Mouse (Mus musculus) retina, adult 2 months (tissue): ENCODE measurements around the gene Nrap.

ENCODE experiments used
- DNase-seq: peaks from one replicate; pipeline ENCODE4 v3.0.0-alpha.2; 2012; ENCODE audit warnings: low read depth, low spot score

Gene Nrap

DNA sequence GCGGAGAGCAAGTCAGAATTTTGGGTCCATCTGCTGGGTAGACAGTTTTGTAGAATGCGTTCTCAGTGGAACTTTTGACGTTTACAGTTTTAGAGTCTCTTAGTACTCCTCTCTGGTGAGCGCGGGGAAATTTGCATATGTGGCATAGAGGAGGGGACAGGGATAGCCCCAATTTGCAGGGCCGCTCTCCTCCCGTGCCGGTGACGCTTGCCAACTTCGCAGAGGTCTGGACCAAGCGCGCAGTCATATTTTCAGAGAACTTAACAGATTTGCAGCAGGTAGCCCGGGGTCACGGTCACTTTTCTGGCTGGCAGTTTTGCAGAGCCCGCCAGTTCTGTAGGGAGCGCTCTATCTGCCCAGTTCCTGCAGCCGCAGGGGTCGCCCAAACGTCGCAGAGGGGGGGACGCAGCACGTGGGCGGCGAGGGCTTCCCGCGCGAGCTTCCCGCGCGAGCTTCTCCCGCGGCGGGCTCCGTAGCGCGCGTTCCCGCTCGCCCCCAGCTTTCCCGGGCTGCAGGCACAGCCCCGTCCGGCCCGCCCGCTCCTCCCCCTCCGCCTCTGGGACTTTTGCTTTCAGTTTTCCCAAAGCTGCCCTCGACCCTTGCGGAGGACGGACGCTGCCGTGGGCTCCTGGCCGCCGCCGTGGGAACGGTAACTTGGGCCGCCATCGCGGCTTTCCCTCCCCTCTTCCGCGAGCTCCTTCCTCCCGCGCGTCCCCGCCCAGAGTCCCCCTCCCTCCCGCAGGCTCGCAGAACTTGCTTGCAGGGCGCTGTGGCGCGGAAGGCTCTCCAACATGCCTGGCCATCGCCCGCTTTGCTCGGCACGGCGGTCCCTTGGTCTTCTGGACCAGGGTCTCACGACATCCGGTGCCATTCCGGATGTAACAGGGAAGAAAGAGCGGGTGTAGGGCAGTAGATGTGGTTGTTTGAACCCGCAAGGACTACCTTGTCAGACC, 7.1 kb upstream of the Nrap start, which contains the start of gene Casp7:
TSS of gene Casp7 (plus strand) at position 461 of the 953 bp plus-strand sequence.
- peak; percentile 4 for DNase-seq

DNA sequence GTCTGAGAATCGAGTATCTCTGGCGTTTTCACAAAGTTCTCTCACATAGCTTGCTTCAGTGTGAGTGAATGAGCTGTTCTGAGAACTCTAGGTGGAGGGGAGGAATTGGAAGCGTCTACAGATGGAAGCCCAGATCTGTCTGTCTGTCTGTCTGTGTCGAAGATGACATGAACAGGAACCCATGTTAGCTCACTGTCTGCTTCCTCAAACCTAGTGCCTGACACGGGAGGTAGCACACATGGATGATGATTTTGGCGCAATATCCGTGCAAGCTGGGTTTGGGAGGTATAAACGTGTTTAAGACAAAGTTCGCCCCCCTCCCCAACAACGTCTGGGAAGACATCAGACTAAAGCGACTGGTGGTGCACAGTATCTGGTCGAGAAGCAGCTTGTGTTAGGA, 6.4 kb upstream of the Nrap start:
- no peak for DNase-seq

DNA sequence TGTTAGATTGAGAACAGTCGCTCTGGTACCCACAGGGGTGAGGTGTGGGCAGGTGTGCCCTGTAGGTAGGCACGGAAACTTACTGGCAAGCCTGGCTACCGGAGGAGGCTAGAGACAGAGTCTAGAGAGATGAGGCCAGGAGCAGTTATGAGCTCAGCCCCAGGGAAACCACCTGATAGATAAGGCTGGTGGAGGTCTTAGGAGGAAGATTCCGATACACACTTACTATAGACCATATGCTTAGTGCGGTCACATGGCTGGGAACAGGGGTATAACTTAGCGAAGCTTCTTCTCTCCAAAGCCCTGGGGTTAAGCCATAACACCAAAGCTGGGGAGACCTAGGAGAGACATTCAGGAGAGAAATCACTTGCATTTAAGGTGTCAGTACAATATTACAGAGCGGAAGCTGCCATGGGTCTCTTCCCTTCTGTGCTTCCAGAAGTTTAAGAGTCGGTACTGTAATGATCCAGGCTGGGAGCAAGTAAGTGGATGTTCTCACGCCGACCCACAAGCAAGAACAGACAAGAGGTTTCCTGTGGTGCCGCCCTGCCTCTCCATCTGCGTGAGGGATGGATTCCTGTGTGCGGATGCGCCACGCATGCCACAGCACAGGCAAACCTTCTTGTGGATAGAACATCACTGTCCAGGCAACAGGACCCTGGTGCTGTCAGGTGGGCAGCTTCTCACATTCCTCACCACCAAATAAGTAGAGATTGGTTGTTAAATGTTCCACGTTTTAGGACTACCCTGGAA, 5.5 kb upstream of the Nrap start:
- DNase-seq, result no peak

DNA sequence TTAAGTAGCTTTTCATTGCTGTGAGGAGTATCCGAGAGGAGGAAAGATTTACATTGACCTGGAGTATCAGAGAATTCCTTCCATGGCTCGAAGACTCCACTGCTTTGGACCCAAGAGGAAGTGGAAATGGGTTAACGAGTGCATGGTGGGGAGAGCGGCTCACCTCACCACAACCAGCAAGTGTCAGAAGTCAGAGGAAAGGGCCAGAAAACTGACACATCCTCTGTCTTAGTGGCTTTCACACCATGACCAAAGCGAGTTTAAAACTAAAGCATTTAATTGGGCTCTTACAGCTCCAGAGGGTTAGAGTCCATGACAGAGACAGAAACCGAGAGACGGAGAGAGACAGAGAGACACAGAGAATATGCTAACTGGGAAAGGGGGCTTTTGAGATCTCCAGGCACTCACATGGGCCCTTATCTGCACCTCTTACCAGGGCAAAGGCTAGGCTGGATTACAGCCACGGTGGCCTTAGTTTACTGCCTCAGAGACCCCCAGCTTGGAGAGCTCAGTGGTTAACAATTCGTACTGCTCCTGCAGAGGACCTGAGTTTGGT, 3.6 kb upstream of the Nrap start:
- no peak for DNase-seq

DNA sequence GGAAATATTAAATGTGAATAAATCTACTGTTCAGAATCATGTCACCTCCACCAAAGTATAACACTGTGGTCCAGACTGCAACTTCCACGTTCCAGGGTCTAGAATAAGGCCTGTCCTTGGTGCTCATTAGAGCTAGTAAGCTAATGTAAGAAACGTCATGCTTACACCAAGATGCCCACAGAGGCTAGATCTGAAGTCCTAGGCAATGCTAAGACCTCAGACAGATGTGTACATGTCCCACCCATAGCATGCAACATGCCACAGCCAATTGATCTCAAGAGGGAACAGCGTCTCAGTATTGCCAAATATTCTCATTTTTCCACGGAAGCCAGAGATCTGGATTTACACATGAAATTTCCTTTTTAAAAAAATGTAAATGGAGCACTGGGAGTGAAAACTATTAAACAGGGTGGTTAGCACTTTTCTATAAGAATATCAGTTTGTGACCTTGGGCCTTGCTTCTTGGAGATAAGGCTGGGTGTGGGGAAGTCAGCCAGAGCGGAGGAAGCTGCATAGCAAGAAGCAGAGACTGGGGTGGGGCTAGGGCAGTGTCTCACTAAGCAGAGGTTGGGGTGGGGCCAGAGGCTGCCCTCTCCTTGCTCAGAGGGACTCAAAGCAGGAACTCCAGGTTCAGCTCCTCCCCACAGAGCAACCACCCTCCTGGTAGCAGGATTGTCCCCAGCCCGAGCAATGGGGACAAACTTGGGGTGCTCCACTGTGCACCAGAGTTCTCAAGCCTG, 1.6 kb upstream of the Nrap start:
- no peak for DNase-seq

DNA sequence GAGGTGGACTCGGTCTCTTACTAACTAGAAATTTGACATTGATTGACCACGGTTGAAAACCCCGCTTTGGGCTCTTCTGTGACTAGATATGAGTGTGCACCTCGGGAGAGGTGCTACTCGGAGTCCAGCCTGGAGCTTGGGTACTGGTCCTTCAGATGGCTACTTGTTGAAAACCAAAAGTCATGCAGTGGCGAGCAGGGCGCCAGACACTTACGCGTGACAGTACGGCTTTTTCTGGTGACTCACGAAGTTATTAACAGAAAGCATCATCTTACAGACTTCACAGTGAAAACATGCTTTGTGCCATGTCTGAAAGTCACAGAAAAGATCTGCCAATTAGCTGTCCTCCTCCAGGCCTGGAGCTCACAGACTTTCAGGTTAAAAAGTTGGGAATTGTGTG, 661 bp downstream of the Nrap start:
- no peak for DNase-seq

DNA sequence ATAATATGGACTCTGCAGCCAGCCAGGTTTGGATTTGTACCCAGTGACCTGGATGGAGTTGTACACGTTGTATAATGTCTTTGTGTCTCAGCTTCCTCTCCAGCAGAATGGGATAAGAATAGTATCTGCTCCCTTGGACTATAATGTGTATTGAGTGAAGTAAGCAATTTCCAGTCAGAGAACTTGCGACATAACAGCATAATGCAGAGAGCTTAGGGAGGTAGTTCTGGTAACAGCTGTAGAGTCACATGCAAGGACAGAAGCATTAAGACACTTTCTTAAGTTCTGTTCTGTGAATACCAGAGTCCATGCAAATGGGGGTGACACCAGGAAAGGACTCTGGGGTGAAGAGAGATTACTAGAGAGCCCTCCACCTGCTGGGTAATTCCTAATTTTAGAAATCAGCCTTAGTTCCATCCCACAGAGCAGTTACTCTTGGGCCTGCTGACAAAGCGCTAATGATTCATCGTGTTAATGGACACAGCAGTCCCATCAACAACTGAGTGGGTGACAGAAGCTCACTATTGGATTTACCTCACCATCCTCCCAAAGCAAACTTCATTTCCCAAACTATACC, 2.0 kb downstream of the Nrap start:
- DNase-seq, result no peak

DNA sequence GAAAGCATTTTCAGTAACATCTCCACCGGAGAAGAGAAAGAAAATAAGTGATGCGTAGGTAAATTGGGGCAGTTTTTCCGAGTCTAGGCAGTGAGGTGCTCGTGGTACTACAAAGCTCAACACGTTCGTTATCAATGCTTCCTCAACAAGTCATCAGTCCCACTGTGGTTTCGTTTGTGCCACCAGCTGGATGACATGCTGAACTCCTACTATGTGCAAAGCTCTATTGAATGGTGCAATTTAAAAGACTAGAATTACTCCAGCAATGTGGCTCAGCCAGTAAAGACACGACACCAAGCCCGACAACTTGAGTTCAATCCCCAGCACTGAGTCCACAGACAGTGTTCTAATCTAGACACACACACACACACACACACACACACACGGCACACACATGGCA, 3.7 kb downstream of the Nrap start:
- DNase-seq, result no peak

DNA sequence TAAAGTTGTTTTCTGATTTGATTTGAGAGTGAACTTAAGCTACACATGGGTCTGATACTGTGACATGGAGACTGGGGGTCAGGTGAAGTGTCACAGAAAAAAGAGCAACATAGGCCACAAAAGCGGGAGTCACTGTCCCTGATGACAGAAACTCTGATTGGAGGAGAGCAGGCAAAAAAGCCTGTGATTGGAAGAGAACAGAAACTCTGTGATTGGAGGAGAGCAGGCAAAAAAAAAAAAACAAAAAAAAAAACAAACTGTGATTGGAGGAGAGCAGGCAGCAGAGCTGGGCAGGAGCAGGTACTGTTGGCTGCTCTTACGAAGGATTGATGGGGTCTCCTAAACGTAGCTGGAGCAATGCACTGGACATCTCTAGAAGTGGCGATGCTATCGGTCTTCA, 4.3 kb downstream of the Nrap start:
- no peak for DNase-seq

DNA sequence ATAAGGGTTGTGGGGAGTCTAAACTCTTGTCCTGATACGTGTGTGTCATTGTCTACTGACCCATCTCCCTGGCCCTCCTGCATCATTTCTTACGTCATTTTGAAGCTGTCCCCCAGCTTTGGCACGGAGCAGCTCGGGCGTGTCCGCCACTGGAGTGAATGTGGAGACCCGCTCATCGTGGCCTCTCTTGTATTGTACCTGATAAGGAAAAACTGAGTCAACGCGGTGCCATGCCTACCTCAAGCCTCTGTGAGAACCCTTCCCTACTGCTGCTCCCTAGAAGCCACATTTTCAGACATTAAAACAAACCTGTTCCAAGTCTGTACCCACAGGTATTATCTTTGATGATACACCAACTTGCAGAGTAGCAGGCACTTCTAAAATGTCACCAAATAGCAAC, 8.4 kb downstream of the Nrap start:
- DNase-seq, result no peak

DNA sequence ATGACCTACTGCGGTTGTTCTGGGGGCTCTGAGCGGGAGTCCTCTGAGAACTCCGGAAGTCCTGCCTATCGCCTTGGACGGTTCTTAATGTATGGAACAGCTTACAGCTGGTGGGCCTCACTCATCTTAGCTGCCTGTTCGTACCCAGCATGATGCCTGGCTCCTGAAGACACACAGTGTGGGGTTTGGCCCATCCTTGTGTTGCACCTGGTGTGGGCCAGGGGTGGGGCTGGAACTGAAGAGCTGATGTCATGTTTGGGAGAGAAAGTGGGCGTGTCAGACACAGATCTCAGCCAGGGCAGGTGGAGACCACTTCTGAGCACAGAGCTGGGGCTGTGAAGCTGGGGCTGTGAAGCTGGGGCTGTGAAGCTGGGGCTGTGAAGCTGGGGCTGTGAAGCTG, 9.5 kb downstream of the Nrap start:
- no peak for DNase-seq

DNA sequence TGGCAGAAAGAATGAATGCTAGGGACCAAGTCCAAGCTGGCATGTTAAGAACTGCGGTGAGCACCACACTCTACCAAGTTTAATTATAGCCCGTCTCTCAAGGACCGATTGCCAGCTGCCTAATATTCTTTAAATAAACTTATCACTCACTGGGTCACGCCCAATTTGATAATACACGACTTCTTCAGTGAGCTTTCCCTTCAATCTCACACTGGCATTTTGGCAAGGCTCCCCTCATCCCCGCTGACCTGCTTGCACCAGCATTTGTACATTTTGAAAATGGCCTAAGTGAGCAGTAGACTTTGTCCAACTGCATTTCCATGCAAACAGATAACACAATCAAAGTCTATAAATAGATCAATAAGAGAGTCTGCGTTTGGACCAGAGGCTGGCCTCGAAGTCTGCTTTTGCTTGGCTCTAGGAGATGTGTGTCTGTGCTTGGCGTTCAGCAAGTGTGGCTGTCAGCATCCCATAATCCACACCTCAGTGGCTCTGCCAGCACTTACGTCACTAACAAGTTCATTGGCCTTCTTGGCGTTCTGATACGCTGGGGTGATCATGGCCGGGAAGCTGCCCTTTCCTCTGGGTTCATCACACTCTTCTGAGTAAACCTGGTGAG, 11.2 kb downstream of the Nrap start:
- DNase-seq, result no peak

DNA sequence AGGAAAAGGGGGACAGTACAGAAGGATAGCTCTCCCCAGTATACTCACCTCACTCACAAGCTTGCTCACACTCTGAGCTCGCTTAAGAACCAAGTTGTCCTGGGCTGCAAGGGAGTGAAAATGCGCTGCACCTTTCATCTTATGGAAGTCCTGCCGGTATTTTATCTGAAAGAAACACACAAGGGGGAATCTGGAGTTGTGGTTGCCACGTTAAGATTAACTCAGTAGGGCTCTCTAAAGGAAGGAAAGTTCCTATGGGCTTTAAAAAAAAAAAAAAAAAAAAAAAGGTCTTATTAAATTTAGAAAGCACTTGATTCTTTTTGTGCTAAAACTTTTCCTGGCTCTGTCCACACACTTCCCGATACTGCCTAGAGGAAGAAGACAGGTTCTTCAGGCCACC, 11.8 kb downstream of the Nrap start:
- no peak for DNase-seq

DNA sequence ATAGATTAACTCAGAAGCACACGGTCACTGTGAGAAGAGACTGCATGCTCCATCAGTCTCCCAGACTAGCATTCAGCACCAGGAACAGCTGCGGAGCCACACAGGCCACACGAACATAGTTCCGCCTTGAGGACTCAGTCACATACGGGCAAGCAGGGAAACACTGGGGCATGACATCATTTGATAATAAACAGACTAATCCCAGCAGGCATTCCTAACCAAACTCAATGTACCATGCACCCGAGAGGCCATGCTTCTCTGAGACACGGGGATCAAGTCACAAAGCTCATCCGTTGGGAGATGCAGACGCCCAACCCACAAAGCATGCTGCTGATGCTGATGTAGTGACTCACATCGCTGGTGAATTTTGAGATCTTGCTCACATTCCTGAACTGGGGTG, 15.8 kb downstream of the Nrap start:
- no peak for DNase-seq

DNA sequence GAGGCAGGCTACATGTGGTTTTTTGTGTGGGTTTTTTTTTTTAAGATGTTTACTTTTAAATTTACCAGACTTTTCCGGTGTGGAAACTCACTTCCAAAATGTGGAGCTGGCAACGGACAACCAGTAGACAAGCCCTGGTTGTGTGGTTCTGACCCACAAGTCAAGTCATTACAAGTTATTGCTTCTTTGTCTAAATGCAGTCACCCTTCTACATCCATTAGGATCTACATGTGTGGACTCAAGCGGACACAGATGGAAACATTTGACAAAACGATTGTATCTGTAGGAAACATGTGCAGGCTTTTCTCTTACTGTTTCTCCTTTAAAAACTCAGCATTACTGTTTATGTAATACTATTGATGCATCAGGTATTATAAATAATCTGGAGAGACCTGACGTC, 16.6 kb downstream of the Nrap start:
- no peak for DNase-seq

DNA sequence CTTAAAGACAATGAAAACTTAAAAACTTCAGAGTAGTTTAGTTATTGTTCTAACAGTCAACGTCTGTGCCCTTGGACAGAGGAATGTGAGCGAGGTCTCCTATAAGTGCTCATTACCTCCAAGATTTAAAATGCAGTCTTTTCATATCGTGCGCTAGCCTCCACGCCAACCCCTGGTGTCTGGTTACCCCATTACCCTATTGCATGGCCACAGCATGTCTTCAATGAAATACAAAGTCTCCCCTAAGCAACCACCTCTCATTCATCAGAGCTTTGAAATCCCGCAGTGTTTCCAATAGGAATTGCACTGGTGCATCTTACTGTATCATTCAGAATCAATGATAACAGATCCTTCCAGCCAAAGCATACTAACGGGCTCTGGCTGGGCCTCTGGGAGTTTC, 17.6 kb downstream of the Nrap start:
- DNase-seq, result no peak

DNA sequence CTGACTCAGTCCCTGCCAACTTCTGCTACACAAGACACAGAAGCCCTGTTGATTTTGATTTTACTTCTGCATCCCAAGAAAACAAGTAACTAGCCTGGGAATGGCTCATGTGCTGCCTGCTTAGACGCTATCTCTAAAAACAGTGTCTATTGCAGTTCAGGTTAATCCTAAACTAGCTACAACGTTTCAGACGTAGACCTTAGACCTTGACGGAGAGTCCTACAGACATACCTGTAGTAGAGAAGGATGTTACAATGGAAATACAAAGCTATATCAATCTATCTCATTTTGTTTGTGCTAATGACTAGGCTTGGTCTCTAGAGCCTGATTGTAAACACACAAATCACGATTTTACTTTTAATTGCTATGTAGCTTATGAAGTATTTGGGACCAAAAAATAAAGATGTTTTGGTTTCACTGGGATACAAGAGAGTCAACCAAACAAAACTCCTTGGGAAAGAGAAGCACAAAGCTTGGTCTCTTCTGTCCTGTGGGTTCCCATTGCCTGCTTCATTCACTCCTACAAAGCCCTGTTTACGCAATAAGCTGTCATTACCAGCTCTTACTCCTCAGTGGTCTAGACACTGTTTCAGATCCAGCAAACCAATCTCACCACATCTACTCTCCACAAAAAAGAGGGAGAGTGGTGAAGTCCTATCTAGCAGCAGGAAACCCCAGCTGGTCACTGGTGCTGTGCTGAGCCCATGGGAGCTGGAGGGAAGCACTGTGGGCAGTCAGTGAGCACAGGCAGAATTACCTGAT, 19.3 kb downstream of the Nrap start:
- no peak for DNase-seq

DNA sequence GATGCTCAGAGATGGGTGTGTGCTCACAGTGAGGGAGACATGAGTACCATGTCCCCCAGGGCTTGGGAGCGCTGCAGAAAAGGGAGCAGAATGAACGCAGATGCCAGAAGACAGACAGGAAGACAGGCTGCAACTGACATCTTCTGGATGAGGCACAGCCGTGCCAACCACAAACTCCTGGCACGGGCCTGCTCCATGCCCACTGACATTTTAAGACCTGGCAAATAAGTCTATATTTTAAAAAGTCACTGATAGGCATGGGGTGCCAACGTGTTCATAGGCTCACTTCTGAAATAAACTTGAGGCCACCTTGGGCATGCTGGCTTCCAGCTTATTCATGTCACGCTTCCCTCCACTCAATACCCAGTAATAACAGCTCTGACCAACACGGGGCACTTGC, 20.9 kb downstream of the Nrap start:
- no peak for DNase-seq

DNA sequence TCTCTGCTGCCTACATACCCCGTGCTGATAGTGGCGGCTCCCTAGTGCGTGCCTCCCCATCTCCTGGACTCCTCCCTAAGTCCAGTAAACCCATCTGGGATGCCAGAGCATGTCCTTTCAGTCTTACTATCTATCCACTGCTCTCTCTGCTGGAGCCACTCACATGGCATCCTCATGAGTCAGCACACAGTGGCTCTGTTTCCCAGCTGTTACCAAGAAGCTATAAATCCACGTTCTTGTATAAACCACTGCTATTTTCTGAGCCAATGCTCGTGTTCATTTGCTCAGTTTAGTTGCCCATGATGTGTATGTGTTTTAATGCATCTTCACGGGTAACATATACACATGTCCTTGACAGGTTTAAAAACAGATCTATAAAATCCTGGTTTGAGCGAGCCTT, 22.1 kb downstream of the Nrap start:
- DNase-seq, result no peak

DNA sequence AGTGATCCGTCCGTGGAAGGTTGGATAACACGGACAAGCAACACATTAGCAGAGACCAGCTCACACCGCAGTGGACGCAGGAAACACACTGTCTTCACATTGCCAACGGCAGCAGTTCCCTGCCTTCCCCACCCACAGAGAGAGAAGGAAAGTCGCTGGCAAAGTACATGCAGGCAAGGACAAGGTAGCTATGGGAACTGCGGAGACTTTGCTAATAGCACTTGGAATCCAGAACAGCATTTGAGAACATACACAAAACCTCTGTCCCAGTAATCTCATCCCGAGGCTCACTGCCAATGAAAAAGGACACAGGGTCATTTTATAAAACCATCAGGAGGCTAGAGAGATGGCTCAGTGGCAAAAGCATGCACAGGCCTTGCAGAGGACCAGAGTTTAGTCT, 23.2 kb downstream of the Nrap start:
- DNase-seq, result no peak
